Mouse (Mus musculus) neural tube, postnatal 0 days (tissue): ENCODE results near the gene Hdlbp. TPM values are rescaled to one million over a fixed set of nuclear protein-coding genes. Genes with fewer than 3 reads are reported as not detected.

ENCODE experiments used
- polyA plus RNA-seq: library from polyadenylated mRNA; unstranded; fragments of >200 nt; fragmentation: Nextera tagmentation; extraction: Ambion mirVana; gene quantifications from 2 replicates; pipeline ENCODE4 v1.2.1, GENCODE M21; 2015

The Hdlbp gene
- polyA plus RNA-seq, result 90.0 and 105 TPM in 2 replicates

GRCm38 (mm10) chr1:93478586-93479475 is at the start of gene Hdlbp:
TSS of gene Hdlbp (minus strand) at chr1:93478815.

GRCm38 (mm10) chr1:93511585-93512350 is 33.2 kb upstream of the Hdlbp start, which contains the start of gene Farp2:
TSS of gene Farp2 (plus strand) at chr1:93512079.

GRCm38 (mm10) chr1:93373665-93374064 is 105.0 kb downstream of the Hdlbp start, which contains the start of gene Ano7:
TSS of gene Ano7 (plus strand) at chr1:93373930.

Other genes with a start within 250 kb of the Hdlbp start
- 5.1 and 6.7 TPM in 2 replicates for gene Sned1, start 243.0 kb downstream of the Hdlbp start, polyA plus RNA-seq
- 24.1 and 24.9 TPM in 2 replicates for gene Mterf4, start 172.9 kb downstream of the Hdlbp start, polyA plus RNA-seq
- gene Ppp1r7, start 136.0 kb downstream of the Hdlbp start, polyA plus RNA-seq, result 57.8 and 62.7 TPM in 2 replicates
- gene Pask, start 135.3 kb downstream of the Hdlbp start, polyA plus RNA-seq, result 1.8 and 4.1 TPM in 2 replicates
- 2.7 and 3.2 TPM in 2 replicates for gene Ano7, start 104.9 kb downstream of the Hdlbp start, polyA plus RNA-seq
- 3.3 TPM in 2 replicates for gene Farp2, start 33.3 kb upstream of the Hdlbp start, polyA plus RNA-seq
- gene Stk25, start 179.8 kb upstream of the Hdlbp start, polyA plus RNA-seq, result 269 and 314 TPM in 2 replicates
- gene Bok, start 206.8 kb upstream of the Hdlbp start, polyA plus RNA-seq, result 71.9 and 80.7 TPM in 2 replicates